Mouse (Mus musculus) brain, adult 2 months (tissue): ENCODE results near the gene Eef1akmt1.

Experiments used
- DNase-seq: peaks from one replicate; pipeline ENCODE4 v3.0.0; 2011; ENCODE audit warnings: low read depth, low spot score

Gene Eef1akmt1

DNA sequence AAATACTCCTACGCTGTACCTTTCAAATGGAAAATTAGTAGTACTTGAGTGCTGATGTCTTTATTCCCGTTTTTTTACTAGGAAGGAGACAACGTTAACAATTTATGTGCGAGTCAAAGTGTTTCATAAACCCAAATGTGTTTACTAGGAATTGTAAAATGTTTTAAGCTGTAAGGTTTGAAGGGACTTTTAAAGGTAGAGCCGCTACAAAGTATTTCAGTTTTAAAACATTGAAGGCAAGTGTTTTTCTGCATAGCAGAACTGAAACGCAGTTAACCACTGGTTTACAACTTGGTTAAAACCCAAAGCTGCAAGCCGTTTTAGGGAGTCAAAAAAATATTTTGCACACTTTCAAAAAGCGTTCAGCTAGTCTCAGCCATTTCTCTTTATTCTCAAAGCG is 47.6 kb downstream of the Eef1akmt1 start:
- no peak for DNase-seq

DNA sequence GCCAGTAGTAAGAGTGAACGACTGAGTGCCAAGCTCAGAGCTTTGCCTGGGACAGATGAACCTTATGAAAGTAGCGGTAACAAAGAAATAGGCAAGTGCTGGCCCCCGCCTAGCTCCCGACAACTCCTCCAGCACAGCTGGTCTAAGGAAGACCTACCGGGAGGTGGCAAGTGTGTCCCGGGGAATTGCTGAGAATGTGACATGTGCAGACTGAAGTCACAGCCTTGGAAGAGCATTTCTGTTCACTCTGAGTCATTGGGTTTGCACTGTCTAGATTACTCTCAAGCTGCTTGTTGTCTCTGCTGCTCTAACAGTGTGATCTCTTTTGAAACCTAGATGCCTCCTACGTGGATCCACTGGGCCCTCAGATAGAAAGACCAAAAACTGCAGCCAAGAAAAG is 54.4 kb downstream of the Eef1akmt1 start:
- peak; percentile 92 for DNase-seq

DNA sequence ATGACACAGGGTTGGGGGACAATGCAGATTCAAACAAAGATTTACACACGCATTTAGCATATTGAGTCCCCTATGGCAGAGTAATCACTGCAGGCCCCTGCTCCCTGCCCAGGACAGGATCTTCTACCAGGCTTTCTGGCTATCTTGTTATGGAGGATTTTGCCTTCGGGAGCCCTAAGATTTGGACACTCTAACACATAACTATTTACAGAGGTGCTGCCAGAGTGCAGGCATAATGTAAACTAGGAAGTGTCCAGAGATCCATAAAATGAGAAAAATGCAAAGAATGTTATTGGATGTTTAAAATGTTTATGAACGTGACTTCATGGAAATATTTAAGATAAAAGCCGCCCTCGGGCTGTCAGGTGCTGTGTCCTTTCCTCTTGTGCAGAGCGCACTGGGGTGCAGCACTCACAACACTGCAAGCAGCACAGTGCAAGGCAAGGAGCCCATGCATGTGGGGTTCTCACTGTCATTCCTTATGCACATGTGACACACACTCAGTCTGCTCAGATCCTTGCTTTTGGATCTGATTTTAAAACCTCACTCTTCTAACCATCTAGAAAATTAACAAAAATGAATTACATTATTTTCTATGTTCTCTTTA is 56.2 kb downstream of the Eef1akmt1 start:
- no peak for DNase-seq

- DNase-seq, result peak; percentile 41
Observed at GRCm38 (mm10) chr14:57509554-57509953, 61.9 kb downstream of the Eef1akmt1 start.

GRCm38 (mm10) chr14:57503729-57504128 is 67.7 kb downstream of the Eef1akmt1 start:
- DNase-seq, result peak; percentile 98
